Mouse (Mus musculus): ENCODE measurements around the gene Dnm3.

DNA sequence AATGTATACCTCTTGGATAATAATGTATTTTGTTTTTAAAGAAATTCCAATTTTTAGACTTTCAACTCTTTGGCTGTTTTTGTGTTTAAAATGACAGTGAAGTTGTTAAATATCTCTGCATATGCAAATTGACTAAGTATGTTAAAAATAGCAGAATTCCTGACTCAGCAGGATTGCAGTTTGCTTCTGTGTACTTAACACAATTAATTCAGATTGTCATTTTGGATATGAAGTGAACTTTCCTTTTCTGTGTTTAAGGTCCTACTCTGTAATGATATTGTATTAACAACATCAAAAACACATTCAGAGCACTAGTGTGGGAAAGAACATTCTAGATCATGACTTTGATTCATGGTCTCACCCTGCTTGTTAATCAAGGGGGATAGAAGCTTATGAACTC lies 255.5 kb downstream of the Dnm3 start:
- TF ChIP-seq CTCF (IDR thresholded peaks at IDR 0.05; ENCODE audit: extremely low read depth, insufficient read depth, low read length) = no peak
- no peak for TF ChIP-seq POLR2A (IDR thresholded peaks at IDR 0.05; ENCODE audit: extremely low read depth, insufficient read depth, low read length)
